Mouse (Mus musculus) CD4-positive, CD25-positive, alpha-beta regulatory T cell (primary cell): Measurements from ENCODE around the gene Anks6. TPM values are rescaled to one million over a fixed set of nuclear protein-coding genes. Genes with fewer than 3 reads are reported as not detected.

Experiments
- polyA plus RNA-seq: library from polyadenylated mRNA; unstranded; fragments of 100-300 nt; shearing (Covaris generic); gene quantifications from one replicate; pipeline ENCODE4 v1.2.1, GENCODE M21; 2017

Anks6 gene
- 0.49 TPM for polyA plus RNA-seq

DNA sequence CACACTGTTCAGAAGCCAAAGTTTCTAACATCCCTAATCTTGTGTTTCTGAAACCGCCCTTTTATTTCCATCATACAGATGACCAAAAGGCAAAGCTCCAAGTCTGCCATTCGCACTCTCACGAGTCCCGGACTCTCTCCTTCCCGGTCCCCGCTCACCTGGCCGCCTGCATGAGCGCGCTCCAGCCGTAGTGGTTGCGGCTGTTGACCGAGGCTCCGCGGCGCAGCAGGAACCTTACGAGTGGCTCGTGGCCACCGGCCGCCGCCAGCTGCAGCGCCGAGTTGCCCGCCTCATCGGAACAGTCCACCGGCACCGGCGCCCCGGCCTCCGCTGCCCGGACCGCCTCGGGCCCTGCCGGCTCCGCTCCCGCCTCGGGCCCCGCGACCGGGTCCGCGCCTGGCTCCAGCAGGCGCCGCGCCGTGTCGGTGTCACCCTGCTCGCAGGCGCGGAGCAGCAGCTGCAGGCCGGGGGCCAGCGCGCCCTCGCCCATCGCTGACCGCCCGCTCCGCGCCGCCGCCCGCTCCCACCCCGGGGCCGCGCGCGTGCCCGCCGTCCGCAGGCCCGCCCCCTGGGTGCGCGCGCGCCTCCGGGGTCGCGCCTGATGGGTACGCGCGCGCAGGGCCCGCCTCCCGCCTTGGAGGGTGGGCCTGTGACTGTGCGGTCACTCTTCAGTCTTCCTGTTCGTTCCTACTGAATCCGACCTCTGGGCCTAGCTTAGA is at the start of gene Anks6:
TSS of gene Anks6 (minus strand) at position 637 of the 719 bp plus-strand sequence.

DNA sequence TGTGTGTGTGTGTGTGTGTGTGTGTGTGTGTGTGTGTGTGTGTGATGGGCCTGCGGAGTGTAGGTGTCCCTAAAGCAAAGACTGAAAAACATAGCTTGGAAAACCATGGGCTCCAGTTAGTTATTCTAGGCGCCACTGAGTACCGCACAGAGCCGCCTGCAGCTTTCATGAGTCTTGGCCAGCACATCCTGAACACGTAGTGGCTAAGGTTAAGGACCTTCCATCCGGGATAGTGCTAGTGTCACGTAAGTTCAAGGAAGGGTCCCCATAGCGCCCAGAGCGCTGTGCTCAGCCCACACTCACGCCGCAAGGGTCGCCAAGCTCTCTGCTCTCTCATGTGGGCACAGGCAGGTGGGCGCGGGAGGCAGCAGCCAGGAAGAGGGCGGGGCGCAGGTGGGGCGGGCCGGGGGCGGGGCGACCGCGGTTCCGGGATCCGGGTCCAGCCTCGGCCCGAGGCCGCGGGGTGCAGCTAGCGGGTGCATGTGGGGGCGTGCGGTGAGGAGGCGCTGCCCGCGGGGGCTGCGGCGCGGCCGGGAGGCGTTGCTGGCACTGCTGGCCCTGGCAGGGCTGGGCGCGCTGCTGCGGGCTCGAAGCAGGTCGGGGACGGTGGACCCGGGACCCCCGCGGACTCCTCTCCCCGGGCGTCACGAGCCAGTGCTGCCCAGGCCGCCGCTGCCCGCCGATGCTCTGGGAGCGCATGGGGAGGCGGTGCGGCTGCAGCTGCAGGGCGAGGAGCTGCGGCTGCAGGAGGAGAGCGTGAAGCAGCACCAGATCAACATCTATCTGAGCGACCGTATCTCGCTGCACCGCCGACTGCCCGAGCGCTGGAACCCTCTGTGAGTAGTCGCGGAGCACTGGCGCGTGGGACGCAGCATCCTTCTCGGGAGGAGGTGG is 34.5 kb upstream of the Anks6 start, which contains the start of gene Galnt12:
TSS of gene Galnt12 (plus strand) at position 417 of the 894 bp plus-strand sequence.

DNA sequence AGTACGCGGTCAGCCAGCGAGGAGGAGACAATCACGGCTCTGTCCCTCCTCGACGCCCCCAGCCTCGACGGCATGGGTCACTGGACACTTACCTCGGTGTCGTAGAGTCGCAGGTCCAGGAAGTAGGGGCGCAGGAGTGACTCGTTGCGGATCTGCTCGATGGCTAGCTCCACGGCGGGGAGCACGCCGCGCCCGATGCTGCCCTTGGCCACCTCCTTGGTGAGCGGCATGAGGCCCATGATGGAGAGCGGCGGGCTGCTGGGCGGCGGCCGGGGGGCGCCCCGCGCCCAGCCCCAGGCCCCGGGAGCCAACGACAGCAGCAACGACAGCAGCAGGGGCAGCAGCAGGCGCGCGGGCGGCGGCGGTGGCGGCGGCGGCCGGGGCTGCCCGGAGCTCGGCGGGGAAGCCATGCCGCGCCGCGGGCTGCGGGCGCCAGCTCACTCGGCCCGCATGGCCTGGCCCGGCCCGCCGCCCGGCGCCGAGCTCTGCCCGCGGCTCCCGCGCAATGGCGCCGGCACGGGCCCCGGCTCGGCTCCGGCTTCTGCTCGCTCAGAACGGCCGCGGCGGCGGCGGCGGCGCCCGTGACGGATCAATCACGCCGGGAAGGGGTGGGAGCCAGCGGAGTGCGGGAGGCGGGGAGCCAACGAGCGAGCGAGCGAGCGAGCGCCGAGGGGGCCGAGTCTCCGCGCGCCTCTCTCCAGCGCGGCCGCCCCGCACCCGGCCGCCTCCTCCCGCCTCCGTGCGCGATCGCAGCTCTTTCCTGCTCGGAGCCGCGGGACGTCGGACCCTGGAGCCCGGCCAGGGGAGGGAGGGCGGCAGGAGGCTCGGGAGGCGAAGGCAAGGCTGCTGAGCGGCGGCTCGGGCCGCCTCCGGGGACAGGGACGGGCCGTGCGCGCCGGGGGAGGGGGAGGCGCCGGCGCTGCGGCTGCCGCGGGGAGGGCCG is 65.9 kb downstream of the Anks6 start, which contains the start of gene Gabbr2:
TSS of gene Gabbr2 (minus strand) at position 858 of the 943 bp plus-strand sequence.

Other genes starting within 250 kb of the Anks6 start
- gene Gabbr2, start 65.6 kb downstream of the Anks6 start, polyA plus RNA-seq = 0.08 TPM
- gene Galnt12, start 34.5 kb upstream of the Anks6 start, polyA plus RNA-seq = 41.8 TPM
- 0.96 TPM for gene Col15a1, start 150.7 kb upstream of the Anks6 start, polyA plus RNA-seq